Mouse (Mus musculus): ENCODE measurements around the gene Lpin1.

Gene Lpin1

GRCm38 (mm10) chr12:16570371-16571060, 40.2 kb downstream of the Lpin1 start:
- DNase-seq: no peak

- DNase-seq: peak in 1 of 2 experiments; percentile 46
These were observed 41.7 kb downstream of the Lpin1 start for GRCm38 (mm10) chr12:16568936-16569650.

- DNase-seq: peak; percentile 53 to 76
These were observed 42.3 kb downstream of the Lpin1 start for GRCm38 (mm10) chr12:16568496-16568895.

- DNase-seq: no peak
These were observed 42.7 kb downstream of the Lpin1 start for GRCm38 (mm10) chr12:16568090-16568489.

- DNase-seq: peak in 1 of 2 experiments; percentile 24
These were observed 47.3 kb downstream of the Lpin1 start for GRCm38 (mm10) chr12:16563427-16563826.

GRCm38 (mm10) chr12:16562647-16563046, 48.1 kb downstream of the Lpin1 start:
- no peak for DNase-seq

- DNase-seq: no peak
These were observed 48.6 kb downstream of the Lpin1 start for GRCm38 (mm10) chr12:16562181-16562580.

- DNase-seq: no peak
These were observed 53.5 kb downstream of the Lpin1 start for GRCm38 (mm10) chr12:16557271-16557670.

GRCm38 (mm10) chr12:16554171-16554570, 56.6 kb downstream of the Lpin1 start:
- no peak for DNase-seq

- no peak for DNase-seq
These were observed 58.5 kb downstream of the Lpin1 start for GRCm38 (mm10) chr12:16552108-16552771.

- no peak for DNase-seq
These were observed 59.7 kb downstream of the Lpin1 start for GRCm38 (mm10) chr12:16550983-16551454.

GRCm38 (mm10) chr12:16548824-16549375, 61.9 kb downstream of the Lpin1 start:
- no peak for DNase-seq

- DNase-seq: no peak
These were observed 69.2 kb downstream of the Lpin1 start for GRCm38 (mm10) chr12:16541606-16542005.

- DNase-seq: no peak
These were observed 70.1 kb downstream of the Lpin1 start for GRCm38 (mm10) chr12:16540712-16541111.

- DNase-seq: no peak
These were observed 70.7 kb downstream of the Lpin1 start for GRCm38 (mm10) chr12:16539965-16540661.

GRCm38 (mm10) chr12:16533331-16533828, 77.4 kb downstream of the Lpin1 start:
- DNase-seq: peak; percentile 67 to 68

GRCm38 (mm10) chr12:16532860-16533230, 77.9 kb downstream of the Lpin1 start:
- no peak for DNase-seq

- peak; percentile 43 to 57 for DNase-seq
These were observed 78.6 kb downstream of the Lpin1 start for GRCm38 (mm10) chr12:16531956-16532859.

- DNase-seq: no peak
These were observed 82.1 kb downstream of the Lpin1 start for GRCm38 (mm10) chr12:16528650-16529049.

- DNase-seq: no peak
These were observed 82.8 kb downstream of the Lpin1 start for GRCm38 (mm10) chr12:16527941-16528340.

- DNase-seq: no peak
These were observed 83.9 kb downstream of the Lpin1 start for GRCm38 (mm10) chr12:16526862-16527261.

Data from lung, adult 18-20 months (tissue).